Mouse (Mus musculus) gastrocnemius, postnatal 14 days (tissue): Measurements from ENCODE around the gene Gm20388. TPM values are rescaled to one million over a fixed set of nuclear protein-coding genes. Genes with fewer than 3 reads are reported as not detected.

ENCODE experiments used
- DNase-seq: peaks from one replicate; pipeline ENCODE4 v3.0.0; 2021; ENCODE audit warnings: mixed read lengths
- intact Hi-C: fragments of 180-260 bp; cut with DNase I; formaldehyde crosslinking; loops from one replicate; pipeline ENCODE4 v1.15.1; 2025; ENCODE audit warnings: low total_unique reads
- total RNA-seq, 2 experiments: library from RNA; stranded (reverse); gene quantifications; 2 replicates each; pipeline ENCODE4 v1.2.3; 2021

Gene Gm20388
- total RNA-seq, 2 experiments from 2014 or later, result 5.6 to 6.0 TPM

DNA sequence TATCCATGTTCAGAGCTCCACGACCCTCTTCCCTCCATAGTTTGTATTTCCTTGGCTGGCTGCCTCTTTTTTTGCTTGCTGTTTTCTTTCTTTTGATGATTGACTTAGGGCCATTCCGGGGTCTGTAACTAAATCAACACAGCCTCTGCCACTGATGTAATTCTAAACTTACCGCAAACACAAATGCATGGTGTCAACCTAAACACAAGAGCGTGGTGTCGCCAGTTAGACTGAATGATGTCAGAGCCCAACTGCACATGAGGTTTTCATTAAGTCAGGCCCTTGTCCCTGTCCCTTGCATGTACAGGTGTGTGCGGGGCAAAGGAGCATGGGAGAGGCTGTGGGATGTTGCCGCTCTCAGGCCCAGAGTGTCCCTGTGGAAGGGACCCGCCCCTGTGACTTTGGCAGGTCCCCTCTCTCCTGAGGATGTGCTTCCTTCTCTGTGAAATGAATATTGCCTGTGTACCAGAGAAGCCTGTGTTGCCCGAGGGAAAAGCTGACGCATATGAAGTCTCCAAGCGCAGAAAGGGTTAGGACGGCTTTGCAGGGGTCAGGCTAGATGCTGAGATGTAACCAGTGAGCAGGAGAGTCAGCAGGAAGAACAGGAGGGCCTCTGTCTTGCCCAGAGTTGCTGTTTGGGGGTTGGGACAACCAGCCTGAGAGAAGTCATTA lies 3789.9 kb downstream of the Gm20388 start:
- intact Hi-C loops, result no loop called here
- no peak for DNase-seq

DNA sequence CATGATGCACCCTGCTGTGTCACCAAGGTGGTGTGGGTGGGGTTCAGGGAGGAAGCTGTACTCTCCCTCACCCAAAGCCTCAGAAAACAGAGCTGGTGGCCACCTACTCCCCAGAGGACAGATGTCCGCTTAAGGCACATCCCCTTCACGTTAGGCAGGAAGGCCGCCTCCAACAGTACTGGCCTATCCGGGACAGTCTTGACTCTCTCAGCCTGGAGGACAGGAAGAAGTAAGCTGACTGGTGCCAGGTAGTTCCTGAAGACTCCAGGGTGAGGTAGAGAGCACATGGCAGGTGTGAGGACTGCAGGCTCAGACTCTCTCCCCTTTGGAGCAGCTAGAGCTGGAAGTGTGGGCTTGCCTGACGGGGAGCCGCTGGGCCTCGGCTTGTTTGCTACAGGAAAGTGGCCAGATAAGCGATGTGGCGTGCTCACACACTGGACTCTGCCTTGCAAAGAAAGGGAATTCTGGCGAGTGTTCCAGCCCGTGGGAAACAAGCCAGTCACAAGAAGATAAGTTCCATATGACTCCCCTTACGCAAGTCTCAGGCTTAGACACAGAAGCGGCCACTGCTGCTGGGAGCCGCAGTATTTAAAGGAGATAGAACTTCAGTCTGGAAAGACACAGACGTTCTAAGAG lies 3791.4 kb downstream of the Gm20388 start:
- DNase-seq, result peak; percentile 47
- intact Hi-C loops, result no loop called here

GRCm38 (mm10) chr8:123705376-123705775 lies 3794.7 kb downstream of the Gm20388 start:
- intact Hi-C loops, result no loop called here
- no peak for DNase-seq

DNA sequence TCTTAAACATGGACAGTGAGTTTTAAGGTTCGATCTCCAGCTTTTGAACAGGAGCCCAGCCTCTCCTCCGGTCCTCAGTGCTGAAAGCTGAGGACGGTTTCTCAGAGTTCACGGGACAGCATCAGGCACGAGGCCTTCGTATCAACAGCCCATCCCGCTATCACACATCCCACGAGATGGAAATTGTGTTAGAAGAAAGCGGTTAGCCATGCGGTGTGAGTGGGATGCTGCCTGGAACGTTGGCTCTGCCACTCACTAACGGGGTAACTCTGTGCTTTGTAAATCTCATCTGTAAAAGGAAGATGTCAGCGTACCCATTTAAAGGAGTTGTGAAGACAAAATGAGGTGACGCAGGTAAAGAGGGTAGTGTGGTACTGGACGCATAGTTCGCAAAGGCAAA lies 3796.5 kb downstream of the Gm20388 start:
- no peak for DNase-seq
- intact Hi-C loops, result no loop called here

DNA sequence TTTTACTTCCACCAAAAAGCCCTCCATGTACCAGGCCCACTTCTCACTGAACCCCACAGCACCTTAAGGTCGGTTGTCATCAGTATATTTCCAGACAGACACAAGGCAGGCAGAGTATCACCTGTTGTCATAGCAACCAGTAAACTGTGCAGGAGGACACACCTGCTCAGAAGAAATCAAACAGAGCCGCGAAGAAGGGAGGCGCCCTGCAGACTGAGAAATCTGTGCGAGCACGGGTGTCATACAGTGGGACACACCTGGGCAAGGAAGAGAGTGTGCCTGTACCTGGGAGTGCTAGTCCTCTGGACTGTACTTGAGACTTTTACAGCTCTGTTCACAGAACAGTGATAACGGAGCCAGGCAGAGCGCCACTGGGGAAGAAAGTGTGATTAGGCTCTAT lies 3798.1 kb downstream of the Gm20388 start:
- intact Hi-C loops, result no loop called here
- no peak for DNase-seq

DNA sequence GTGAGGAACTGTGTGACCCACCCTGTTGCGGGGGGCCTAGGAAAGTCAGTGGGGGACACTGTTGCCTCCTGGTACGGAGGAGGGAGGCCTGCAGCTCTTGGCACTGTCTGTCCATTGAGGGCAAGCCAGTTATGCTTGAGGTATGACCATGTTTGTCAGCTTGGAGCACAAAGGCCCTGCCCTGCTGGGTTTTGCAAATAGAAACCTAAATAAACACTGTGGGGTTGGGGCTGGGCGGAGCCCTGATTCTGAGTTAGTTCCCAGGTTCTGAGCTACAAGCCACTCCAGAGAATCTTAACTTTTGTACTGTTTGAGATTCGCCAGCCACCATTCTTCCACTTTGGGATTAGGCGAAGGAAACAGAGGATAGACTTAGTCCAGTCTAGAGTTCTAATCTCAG lies 3799.7 kb downstream of the Gm20388 start:
- intact Hi-C loops, result no loop called here
- DNase-seq, result no peak

GRCm38 (mm10) chr8:123714451-123714850 lies 3803.8 kb downstream of the Gm20388 start:
- no peak for DNase-seq
- intact Hi-C loops, result no loop called here

- intact Hi-C loops, result no loop called here
- no peak for DNase-seq
Observed at GRCm38 (mm10) chr8:123715916-123716592, 3805.4 kb downstream of the Gm20388 start.

DNA sequence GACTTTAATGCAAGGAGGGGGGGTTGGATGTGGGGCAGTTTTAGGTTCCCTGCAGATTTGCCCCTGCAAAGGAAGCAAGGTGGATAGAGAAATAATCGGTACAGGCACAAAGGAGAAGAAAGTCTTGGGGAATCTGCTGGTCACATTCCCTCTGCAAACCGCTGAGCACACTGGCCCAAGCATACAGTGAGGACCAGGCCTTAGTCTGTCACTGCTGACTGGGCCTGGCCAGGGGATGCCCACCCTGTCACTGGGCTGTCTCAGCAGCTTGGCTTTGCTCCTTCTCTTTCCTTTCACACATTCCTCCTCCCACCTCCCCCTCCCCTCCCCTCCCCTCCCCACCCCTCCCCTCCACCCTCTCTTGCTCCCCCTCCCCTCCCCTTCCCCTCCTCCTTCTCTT lies 3806.5 kb downstream of the Gm20388 start:
- no peak for DNase-seq
- intact Hi-C loops, result no loop called here

DNA sequence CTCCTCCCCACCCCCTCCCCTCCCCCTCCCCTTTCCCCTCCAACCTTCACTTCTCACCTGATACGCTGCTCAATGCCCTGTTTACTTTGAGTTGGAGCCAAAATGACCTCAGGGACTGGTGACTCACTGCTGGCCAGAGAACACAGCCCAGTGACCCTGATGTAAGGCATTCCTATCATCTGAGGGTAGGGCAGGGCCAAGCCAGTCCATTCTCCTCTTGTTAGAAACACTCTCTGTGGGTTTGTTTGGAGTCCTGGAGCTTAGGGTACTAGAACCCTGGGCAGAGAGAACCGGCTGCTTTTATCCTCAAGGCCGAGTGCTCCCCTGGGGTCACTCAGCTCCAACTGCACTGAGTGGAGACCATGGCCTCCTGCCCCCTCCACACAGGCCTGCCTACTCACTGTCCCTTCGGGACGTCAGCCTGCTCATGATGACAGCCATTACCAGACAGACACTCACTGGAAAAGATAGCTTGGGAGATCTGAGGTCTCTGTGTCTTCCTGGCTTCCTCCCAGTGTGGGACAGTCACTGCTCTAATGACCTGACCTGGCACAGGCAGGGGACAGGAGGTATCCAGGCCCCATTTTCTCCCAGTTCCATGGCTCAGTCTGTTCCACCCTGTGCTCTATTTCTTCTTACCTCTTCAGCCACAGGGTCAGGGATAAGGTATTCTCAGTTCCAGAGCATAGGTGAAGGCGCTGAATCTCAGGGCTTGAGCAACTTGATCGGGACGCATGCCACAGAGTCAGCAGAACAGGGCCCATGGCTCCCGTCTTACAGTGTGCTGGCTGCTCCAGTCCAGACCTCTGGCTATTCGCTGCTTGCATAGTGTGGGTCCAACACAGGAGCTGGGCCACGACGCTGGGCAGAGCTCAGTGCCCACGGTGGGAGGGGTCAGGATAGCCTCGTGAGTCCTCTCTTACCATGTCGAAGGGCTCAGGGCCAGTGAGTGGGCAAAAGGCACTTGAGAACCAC lies 3807.2 kb downstream of the Gm20388 start:
- intact Hi-C loops, result no loop called here
- DNase-seq, result peak; percentile 17

DNA sequence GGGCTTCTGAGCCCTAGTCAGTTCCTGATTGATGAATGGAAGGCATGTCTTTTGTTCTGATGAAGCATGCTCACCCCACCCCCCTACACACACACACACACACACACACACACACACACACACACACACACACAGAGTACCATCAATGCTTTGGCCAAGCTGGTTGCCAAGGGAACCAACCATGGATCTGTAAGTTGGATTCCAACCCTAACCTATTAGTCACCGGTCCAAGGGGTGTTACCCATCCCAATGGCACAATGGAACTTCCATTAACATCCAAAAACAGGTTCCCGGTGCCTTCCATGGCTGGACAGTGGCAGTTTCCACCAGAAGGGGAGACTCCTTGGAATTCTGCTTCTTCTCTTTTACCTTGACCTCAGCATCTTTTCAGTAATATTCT lies 3808.1 kb downstream of the Gm20388 start:
- intact Hi-C loops, result no loop called here
- DNase-seq, result no peak

DNA sequence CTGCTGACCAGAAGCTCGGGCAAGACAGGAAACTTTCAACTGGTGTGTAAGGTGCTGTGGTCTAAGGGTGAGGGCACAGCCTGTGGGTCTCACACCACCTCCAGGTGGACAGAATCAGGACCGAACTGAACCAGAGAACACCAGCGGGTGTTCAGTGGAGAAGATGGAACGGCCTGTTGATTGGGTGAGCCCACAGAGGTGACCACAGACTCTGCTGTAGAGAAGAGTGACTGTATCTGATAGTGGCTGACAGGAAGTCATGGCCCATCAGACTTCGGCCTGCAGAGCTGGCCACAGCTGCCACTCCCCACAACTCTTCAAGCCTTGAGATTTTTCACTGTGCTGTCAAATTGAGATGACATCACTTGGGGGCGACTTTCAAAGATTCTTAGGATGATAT lies 3808.6 kb downstream of the Gm20388 start:
- DNase-seq, result no peak
- intact Hi-C loops, result no loop called here

- intact Hi-C loops, result no loop called here
- DNase-seq, result no peak
Observed at GRCm38 (mm10) chr8:123719811-123720210, 3809.2 kb downstream of the Gm20388 start.

DNA sequence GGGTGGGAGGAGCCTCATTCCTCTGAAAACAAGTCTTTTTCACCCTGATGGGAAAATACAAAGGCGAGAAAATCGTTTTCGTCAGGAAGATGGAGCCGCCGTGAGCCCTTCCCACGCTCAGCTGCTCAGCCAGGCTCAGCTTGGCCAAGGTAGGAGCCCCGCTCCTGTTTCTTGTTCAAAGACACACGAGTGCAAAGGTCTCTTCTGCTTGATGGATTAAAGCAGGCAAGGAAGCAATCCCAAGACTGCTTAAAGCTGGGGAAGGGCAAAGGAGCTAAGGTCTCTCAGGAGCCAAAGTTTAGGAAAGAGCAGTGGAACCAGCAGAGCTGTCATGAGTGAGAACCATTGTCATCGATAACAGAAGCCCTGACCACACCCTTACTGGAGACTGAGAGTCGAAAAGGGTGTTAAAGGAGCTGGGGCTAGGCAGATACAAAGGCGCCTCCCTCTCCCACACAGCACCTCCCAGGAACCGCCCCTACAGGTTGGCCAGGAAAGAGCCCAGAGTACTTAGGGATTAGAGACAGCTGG lies 3809.9 kb downstream of the Gm20388 start:
- intact Hi-C loops, result no loop called here
- no peak for DNase-seq

DNA sequence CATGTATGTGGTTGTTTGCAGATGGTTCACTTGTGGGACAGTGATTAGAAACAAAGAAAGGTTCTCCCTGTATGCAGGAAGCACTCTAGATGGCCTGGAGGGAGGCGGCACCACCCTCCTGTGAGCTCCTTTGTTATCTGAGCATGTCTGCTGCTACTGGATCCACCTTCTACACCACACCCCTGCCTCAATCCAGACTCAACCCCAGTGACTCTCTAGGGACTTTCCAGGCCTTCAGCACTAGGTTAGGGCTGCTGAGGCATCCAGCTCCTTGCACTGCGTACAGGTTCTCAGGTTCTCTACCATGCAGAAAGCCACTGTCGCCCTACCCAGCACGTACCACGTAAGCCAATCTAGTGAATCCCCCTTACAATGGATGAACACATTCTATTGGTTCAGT lies 3811.6 kb downstream of the Gm20388 start:
- DNase-seq, result no peak
- intact Hi-C loops, result no loop called here

DNA sequence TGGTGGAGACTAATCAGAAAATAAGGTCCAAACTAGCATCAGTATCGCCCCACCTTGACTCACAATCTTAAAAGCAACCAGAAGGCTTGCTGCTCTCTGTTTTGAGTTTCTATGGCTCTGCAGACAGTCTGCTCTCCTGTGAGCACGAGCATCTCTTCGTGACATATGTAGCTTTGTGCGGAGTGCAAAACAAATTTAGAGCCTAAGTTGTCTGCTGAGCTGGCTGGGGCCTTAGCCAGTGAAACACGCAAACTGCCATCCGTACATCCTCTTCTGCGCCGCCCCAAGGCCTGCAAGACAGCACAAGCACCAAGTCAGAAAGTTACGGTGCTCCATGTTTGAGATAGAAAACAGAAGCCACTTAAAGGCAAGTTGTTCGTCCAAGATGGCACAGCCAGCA lies 3814.1 kb downstream of the Gm20388 start:
- intact Hi-C loops, result no loop called here
- DNase-seq, result no peak

DNA sequence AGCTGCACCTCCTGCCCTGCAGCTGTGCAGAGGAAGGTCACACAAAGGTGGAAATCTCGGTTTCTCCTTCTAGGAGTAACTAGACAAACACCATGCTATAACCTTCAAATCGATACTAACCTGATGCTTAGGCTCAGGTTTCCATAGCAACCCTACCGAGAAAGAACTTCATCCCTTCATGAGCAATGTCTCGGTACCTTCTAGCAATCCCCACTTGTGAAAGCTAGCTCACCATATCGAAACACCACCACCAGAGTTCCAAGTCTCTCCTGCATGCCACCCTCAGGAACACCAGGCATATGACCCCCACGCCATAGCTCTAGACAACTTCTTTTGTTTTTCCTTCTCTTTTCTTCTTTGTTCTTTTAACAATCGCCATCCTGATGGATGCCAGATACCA lies 3814.6 kb downstream of the Gm20388 start:
- intact Hi-C loops, result no loop called here
- DNase-seq, result no peak

GRCm38 (mm10) chr8:123726759-123727158 lies 3816.1 kb downstream of the Gm20388 start:
- intact Hi-C loops, result no loop called here
- no peak for DNase-seq

GRCm38 (mm10) chr8:123729055-123729785 lies 3818.6 kb downstream of the Gm20388 start:
- intact Hi-C loops, result no loop called here
- DNase-seq, result peak; percentile 33
